Comparison of ENCODE assay signal across 22 mouse cellular contexts in the genomic region with DNA sequence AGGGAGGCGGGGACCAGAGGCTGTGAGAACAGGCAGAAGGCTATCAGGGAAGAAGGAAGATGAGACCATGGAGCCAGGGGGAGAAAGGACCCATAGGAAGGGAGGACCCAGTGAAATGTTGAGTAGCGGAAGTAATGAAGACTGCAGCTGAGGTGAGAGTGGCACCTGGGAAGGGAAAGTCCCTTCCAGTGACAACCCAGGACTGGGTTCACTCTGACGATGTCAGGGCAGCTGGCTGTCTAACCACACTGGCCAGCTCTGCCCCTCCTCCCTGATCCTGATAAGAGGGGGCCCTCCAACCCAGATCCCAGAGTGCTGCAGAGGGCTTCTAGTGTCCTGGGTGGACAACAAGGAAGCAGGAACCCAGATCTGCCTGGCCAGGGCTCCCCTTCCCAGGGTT. TPM values are rescaled to one million over a fixed set of nuclear protein-coding genes. Genes with fewer than 3 reads are reported as not detected.
DNase-seq lines count a peak whose midpoint lies in the region; ATAC-seq and TF ChIP-seq lines count a peak whose summit lies in the region.
"Had no signal": no experiment of that assay in that cellular context is flagged by ENCODE, and none has a peak within 500 bp of the region (broad histone marks: within the 10 kb centered on the region; RNA-seq: fewer than 3 reads in every experiment).

No protein-coding gene starts in this region.

- no peak overlapping the region for H3K9ac ChIP-seq in intestine, embryonic 15.5 days
- H3K9ac ChIP-seq: stomach, embryonic 15.5 days had no signal

- H3K4me2 ChIP-seq in intestine, embryonic 15.5 days (replicated peaks): no peak overlapping the region
- peak overlapping the region; percentile 78 for H3K4me2 ChIP-seq in myocyte (ENCODE audit: low read depth)
- H3K4me2 ChIP-seq: liver, embryonic 11.5 days; stomach, embryonic 15.5 days had no signal

- no peaks in the 10 kb centered on the region for H3K9me3 ChIP-seq in intestine, embryonic 15.5 days
- H3K9me3 ChIP-seq: midbrain, embryonic 10.5 days; stomach, embryonic 15.5 days had no signal

- peak; percentile 52 for DNase-seq in A20 (ENCODE audit: low read depth, low spot score)
- DNase-seq in cerebellum, postnatal 4 days (ENCODE audit: low spot score in 2 of 2): no peak
- DNase-seq in gastrocnemius, adult 2 months: no peak
- no peak for DNase-seq in spleen, adult 12 weeks (ENCODE audit: low spot score)
- DNase-seq: cerebellum, adult 18-20 months; cerebellum, postnatal 25 days; gastrocnemius, postnatal 14 days; heart, adult 18-20 months; heart, postnatal 14 days; kidney, postnatal 36 days; lung, adult 18-20 months; right cerebral cortex, postnatal 14 days; thymus, adult 2 months had no signal

- no peak overlapping the region for H3ac ChIP-seq in myocyte (ENCODE audit: control insufficient read depth, insufficient read length)

- H3K27ac ChIP-seq in intestine, embryonic 15.5 days: no peak overlapping the region
- no peak overlapping the region for H3K27ac ChIP-seq in gastrocnemius, adult 2 months
- H3K27ac ChIP-seq: forebrain, embryonic 10.5 days; hindbrain, postnatal 0 days; midbrain, embryonic 10.5 days; stomach, embryonic 15.5 days had no signal

- H3K36me3 ChIP-seq in intestine, embryonic 15.5 days: no peaks in the 10 kb centered on the region
- no peaks in the 10 kb centered on the region for H3K36me3 ChIP-seq in myocyte (ENCODE audit: control insufficient read depth, insufficient read depth)
- H3K36me3 ChIP-seq: forebrain, embryonic 10.5 days; midbrain, embryonic 10.5 days; stomach, embryonic 15.5 days had no signal

- no peak for TF ChIP-seq POLR2A in myocyte (IDR thresholded peaks at IDR 0.05; ENCODE audit: insufficient read length, low read depth)

- intact Hi-C loops in gastrocnemius, adult 2 months (cut with DNase I): no loop called here

- WGBS in intestine, embryonic 15.5 days: 55% methylated on average over 3 of the region's 3 CpGs

- peaks cover 4% of the 10 kb centered on the region; the same call in 1 of the 2 replicates for H3K4me1 ChIP-seq in intestine, embryonic 15.5 days (replicated peaks)

- no peak overlapping the region for H3K4me3 ChIP-seq in intestine, embryonic 15.5 days (replicated peaks)
- no peak overlapping the region for H3K4me3 ChIP-seq in myocyte
- no peak overlapping the region for H3K4me3 ChIP-seq in gastrocnemius, adult 2 months
- H3K4me3 ChIP-seq: forebrain, embryonic 10.5 days; midbrain, embryonic 10.5 days; stomach, embryonic 15.5 days had no signal

- ATAC-seq in CD4-positive, CD25-positive, alpha-beta regulatory T cell, adult 4 months: peak; percentile 95
- ATAC-seq in intestine, embryonic 15.5 days: peak; percentile 44; the same call in 1 of the 2 replicates
- ATAC-seq: hindbrain, postnatal 0 days had no signal

- no peaks in the 10 kb centered on the region for H3K27me3 ChIP-seq in intestine, embryonic 15.5 days (replicated peaks)
- H3K27me3 ChIP-seq in myocyte (ENCODE audit: control insufficient read depth, insufficient read depth, insufficient read length): peaks cover 17% of the 10 kb centered on the region
- H3K27me3 ChIP-seq: stomach, embryonic 15.5 days had no signal

- no peaks in the 10 kb centered on the region for H3K79me2 ChIP-seq in myocyte (ENCODE audit: control insufficient read depth, insufficient read depth)

- no peak for TF ChIP-seq CTCF in gastrocnemius, adult 2 months (IDR thresholded peaks at IDR 0.05)

TF ChIP-seq in myocyte, 11 proteins besides CTCF, POLR2A, EP300 and RAD21:
- TF ChIP-seq SRF (IDR thresholded peaks at IDR 0.05; ENCODE audit: control insufficient read depth, insufficient read length, low read depth): no peak
- TF ChIP-seq MYOD1 (IDR thresholded peaks at IDR 0.05; ENCODE audit: control insufficient read depth in 1 of 3, insufficient read length in 2 of 3, low read depth in 2 of 3): peak in 1 of 3 experiments; percentile 1
- TF ChIP-seq MYOG (IDR thresholded peaks at IDR 0.05; ENCODE audit: control insufficient read depth in 1 of 3, insufficient read depth in 1 of 3, insufficient read length in 2 of 3, low read depth in 2 of 3): peak in 1 of 3 experiments; percentile 53
- no peak for TF ChIP-seq MAX (IDR thresholded peaks at IDR 0.05; ENCODE audit: low read depth)

RNA-seq across cellular contexts. Expression of a gene that starts 12.9 kb away (rescaled TPM):
- polyA plus RNA-seq in CD4-positive, CD25-positive, alpha-beta regulatory T cell, adult 4 months (2017; shearing (Covaris generic)): under 1 TPM; 0.17 to 0.63 TPM
- polyA plus RNA-seq in intestine, embryonic 15.5 days (2015; fragmentation: Nextera tagmentation; extraction: Ambion mirVana): 3.7 and 4.2 TPM in 2 replicates
- polyA plus RNA-seq in myocyte (2012; fragmentation: generic; extraction: Trizol): 0.94 TPM
- under 1 TPM; 0.20 to 0.33 TPM for total RNA-seq in gastrocnemius, adult 2 months (2021)
- total RNA-seq: MEL had no signal
